Mouse (Mus musculus) neural tube, embryonic 11.5 days (tissue): ENCODE data around the gene Cdr2l. TPM values are rescaled to one million over a fixed set of nuclear protein-coding genes. Genes with fewer than 3 reads are reported as not detected.
A peak's percentile ranks its signal among the peaks of the same experiment; 100 is the strongest.
"Not testable (repeated sequence)": the region's sequence is repeated elsewhere in the genome, so short reads cannot be mapped to it uniquely, and the experiment has no call there.

Experiments used
- ATAC-seq: fragments of 200-750 bp; cut with Nextera tagmentation; 2 replicates; pipeline ENCODE4 v1.8.0; 2017; ENCODE audit warnings: moderate number of reproducible peaks, mild to moderate bottlenecking, moderate TSS enrichment, moderate library complexity; ENCODE audit not compliant: insufficient read depth, low FRiP score, low TSS enrichment
- DNase-seq: peaks from one replicate; pipeline ENCODE4 v3.0.0-alpha.2; 2015; ENCODE audit warnings: low spot score
- H3K27ac ChIP-seq: fragments of 300-500 bp; sonication (generic); 2 replicates; pipeline ENCODE4 v1.5.1; 2014; ENCODE audit warnings: low read depth, mild to moderate bottlenecking, low read length
- H3K27me3 ChIP-seq: fragments of 300-500 bp; sonication (generic); 2 replicates; pipeline ENCODE4 v1.6.1; 2014; ENCODE audit warnings: mild to moderate bottlenecking, low read length, mixed read lengths; ENCODE audit not compliant: control insufficient read depth, insufficient read depth
- H3K36me3 ChIP-seq: fragments of 300-500 bp; sonication (generic); 2 replicates; pipeline ENCODE4 v1.6.1; 2014; ENCODE audit warnings: mild to moderate bottlenecking, low read length, moderate library complexity, mixed read lengths; ENCODE audit not compliant: control insufficient read depth, insufficient read depth
- H3K4me1 ChIP-seq: fragments of 300-500 bp; sonication (generic); 2 replicates; pipeline ENCODE4 v1.6.1; 2014; ENCODE audit warnings: low read length, mixed read lengths; ENCODE audit not compliant: control insufficient read depth, insufficient read depth
- H3K4me2 ChIP-seq: fragments of 300-500 bp; sonication (generic); 2 replicates; pipeline ENCODE4 v1.6.1; 2014; ENCODE audit warnings: low read depth, mild to moderate bottlenecking, moderate library complexity
- H3K4me3 ChIP-seq: fragments of 300-500 bp; sonication (generic); 2 replicates; pipeline ENCODE4 v1.5.1; 2014; ENCODE audit warnings: low read depth, low read length
- H3K9ac ChIP-seq: fragments of 300-500 bp; sonication (generic); 2 replicates; pipeline ENCODE4 v1.6.1; 2014; ENCODE audit warnings: mild to moderate bottlenecking, low read length
- H3K9me3 ChIP-seq: fragments of 300-500 bp; sonication (generic); 2 replicates; pipeline ENCODE4 v1.6.1; 2016; ENCODE audit warnings: low read length; ENCODE audit not compliant: control insufficient read depth
- WGBS: fragments of 180-500 bp; shearing (Covaris S2); extraction: QIAGEN DNeasy Blood & Tissue Kit; methylation state at CpG from one replicate; pipeline ENCODE4 v1.1.7; 2014; 5-methylcytosine and 5-hydroxymethylcytosine counted together
- polyA plus RNA-seq: library from polyadenylated mRNA; unstranded; fragments of >200 nt; fragmentation: Nextera tagmentation; extraction: Ambion mirVana; gene quantifications from 2 replicates; pipeline ENCODE4 v1.2.1, GENCODE M21; 2014

Cdr2l gene
- polyA plus RNA-seq, 1 experiment from 2014 or later: 18.1 TPM

- H3K9ac ChIP-seq, H3K4me3 ChIP-seq, H3K27me3 ChIP-seq, H3K36me3 ChIP-seq, H3K4me2 ChIP-seq, H3K27ac ChIP-seq, DNase-seq, H3K9me3 ChIP-seq, ATAC-seq: not testable (repeated sequence)
- WGBS: 92% methylated on average over 3 of the region's 3 CpGs
- H3K4me1 ChIP-seq: peaks cover 22% of the 10 kb centered on the region
These were observed 5.1 kb downstream of the Cdr2l start for GRCm38 (mm10) chr11:115386859-115387258.

GRCm38 (mm10) chr11:115391358-115391757 lies 9.6 kb downstream of the Cdr2l start:
- WGBS: 88% methylated on average over 7 of the region's 7 CpGs
- Histone ChIP-seq H3K4me3 (no peak overlapping the region), H3K27ac (no peak overlapping the region), H3K4me1 (no peaks in the 10 kb centered on the region), H3K27me3 (no peaks in the 10 kb centered on the region), H3K9ac (no peak overlapping the region), H3K9me3 (no peaks in the 10 kb centered on the region), H3K36me3 (peaks cover 5% of the 10 kb centered on the region; the same call in 1 of the 2 replicates), H3K4me2 (no peak overlapping the region)
- ATAC-seq (no peak), DNase-seq (no peak)

GRCm38 (mm10) chr11:115393721-115394325 lies 12.1 kb downstream of the Cdr2l start:
- Histone ChIP-seq H3K27me3 (no peaks in the 10 kb centered on the region), H3K4me1 (no peaks in the 10 kb centered on the region), H3K4me3 (no peak overlapping the region), H3K27ac (no peak overlapping the region), H3K4me2 (no peak overlapping the region), H3K36me3 (peaks cover 5% of the 10 kb centered on the region; the same call in 1 of the 2 replicates), H3K9ac (no peak overlapping the region; the same call in 1 of the 2 replicates), H3K9me3 (no peaks in the 10 kb centered on the region)
- WGBS: 61% methylated on average over 33 of the region's 34 CpGs
- DNase-seq (no peak), ATAC-seq (no peak)

DNA sequence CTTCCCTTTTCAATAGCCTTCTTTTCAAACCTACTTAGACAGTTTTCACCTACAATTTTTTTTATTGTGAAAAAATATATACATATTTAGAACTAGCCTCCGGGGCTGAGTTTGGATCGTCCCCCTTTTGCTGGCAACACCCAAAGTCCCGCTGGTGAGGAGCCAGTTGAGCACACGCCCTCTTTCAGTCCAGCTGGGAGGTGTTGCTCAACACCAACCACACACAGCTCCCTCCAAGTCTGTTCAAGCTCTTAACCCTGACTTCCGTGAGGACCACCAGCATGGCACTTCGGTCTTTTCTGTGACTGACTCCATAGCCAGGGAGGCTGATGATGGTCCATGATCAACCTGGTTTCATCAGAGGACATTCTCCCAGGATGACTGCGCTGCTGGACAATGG lies 16.4 kb downstream of the Cdr2l start:
- H3K4me2 ChIP-seq: no peak overlapping the region

DNA sequence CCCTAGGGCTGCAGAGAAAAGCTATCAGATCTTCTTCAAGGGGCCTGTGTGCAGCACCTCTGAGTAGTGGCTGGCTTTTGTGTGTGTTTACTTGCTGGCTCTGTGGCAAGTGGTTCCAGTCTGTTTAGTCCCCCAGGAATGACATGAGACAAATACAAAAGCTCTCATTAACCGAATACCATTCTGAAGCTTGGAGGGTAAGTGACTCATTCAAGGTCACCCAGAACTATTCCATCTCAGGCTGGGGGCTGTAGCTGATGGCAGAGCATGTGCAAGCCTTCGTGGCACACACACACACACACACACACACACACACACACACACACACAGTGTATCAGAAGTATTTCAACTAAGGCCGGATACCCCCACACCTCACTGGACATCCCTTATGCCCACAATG lies 18.4 kb downstream of the Cdr2l start:
- H3K4me2 ChIP-seq: no peak overlapping the region
- H3K9ac ChIP-seq: no peak overlapping the region
- H3K4me3 ChIP-seq: no peak overlapping the region
- no peak for DNase-seq
- H3K4me1 ChIP-seq: 0 out of 2 replicates have a peak, but pooled peaks cover 2% of the 10 kb centered on the region
- H3K36me3 ChIP-seq: no peaks in the 10 kb centered on the region
- H3K27ac ChIP-seq: no peak overlapping the region
- no peaks in the 10 kb centered on the region for H3K9me3 ChIP-seq
- no peak for ATAC-seq
- H3K27me3 ChIP-seq: no peaks in the 10 kb centered on the region
- WGBS: 77% methylated on average over 3 of the region's 3 CpGs

More for the DNA sequence above, 16.4 kb downstream of the Cdr2l start:
- no peaks in the 10 kb centered on the region for H3K9me3 ChIP-seq
- DNase-seq: no peak
- H3K27ac ChIP-seq: no peak overlapping the region
- H3K9ac ChIP-seq: no peak overlapping the region
- no peaks in the 10 kb centered on the region for H3K27me3 ChIP-seq
- no peaks in the 10 kb centered on the region for H3K36me3 ChIP-seq
- ATAC-seq: no peak
- 83% methylated on average over 7 of the region's 7 CpGs for WGBS
- no peaks in the 10 kb centered on the region for H3K4me1 ChIP-seq
- H3K4me3 ChIP-seq: no peak overlapping the region

GRCm38 (mm10) chr11:115400630-115401391 lies 19.1 kb downstream of the Cdr2l start:
- H3K4me3 ChIP-seq: no peak overlapping the region
- H3K27ac ChIP-seq: no peak overlapping the region
- no peaks in the 10 kb centered on the region for H3K27me3 ChIP-seq
- ATAC-seq (no peak), DNase-seq (no peak)
- 0 out of 2 replicates have a peak, but pooled peaks cover 2% of the 10 kb centered on the region for H3K4me1 ChIP-seq
- no peak overlapping the region for H3K9ac ChIP-seq
- 52% methylated on average over 11 of the region's 11 CpGs for WGBS
- no peaks in the 10 kb centered on the region for H3K9me3 ChIP-seq
- H3K4me2 ChIP-seq: no peak overlapping the region
- 0 out of 2 replicates have a peak, but pooled peaks cover 2% of the 10 kb centered on the region for H3K36me3 ChIP-seq

GRCm38 (mm10) chr11:115403338-115404124 lies 21.8 kb downstream of the Cdr2l start, which contains the start of gene Mrpl58:
TSS of gene Mrpl58 (plus strand) at chr11:115403752.
- peaks cover 5% of the 10 kb centered on the region; the same call in 1 of the 2 replicates for H3K36me3 ChIP-seq
- 3% methylated on average over 50 of the region's 50 CpGs for WGBS
- DNase-seq (peak; percentile 88), ATAC-seq (peak; percentile 85)
- peak within 1 kb of the TSS; percentile 68 for H3K4me2 ChIP-seq
- peak within 1 kb of the TSS; percentile 88 for H3K9ac ChIP-seq
- H3K4me1 ChIP-seq: 0 out of 2 replicates have a peak, but pooled peaks cover 2% of the 10 kb centered on the region
- H3K27ac ChIP-seq: peak within 1 kb of the TSS; percentile 58
- peak within 1 kb of the TSS; percentile 81 for H3K4me3 ChIP-seq
- H3K27me3 ChIP-seq: no peaks in the 10 kb centered on the region
- H3K9me3 ChIP-seq: no peaks in the 10 kb centered on the region

DNA sequence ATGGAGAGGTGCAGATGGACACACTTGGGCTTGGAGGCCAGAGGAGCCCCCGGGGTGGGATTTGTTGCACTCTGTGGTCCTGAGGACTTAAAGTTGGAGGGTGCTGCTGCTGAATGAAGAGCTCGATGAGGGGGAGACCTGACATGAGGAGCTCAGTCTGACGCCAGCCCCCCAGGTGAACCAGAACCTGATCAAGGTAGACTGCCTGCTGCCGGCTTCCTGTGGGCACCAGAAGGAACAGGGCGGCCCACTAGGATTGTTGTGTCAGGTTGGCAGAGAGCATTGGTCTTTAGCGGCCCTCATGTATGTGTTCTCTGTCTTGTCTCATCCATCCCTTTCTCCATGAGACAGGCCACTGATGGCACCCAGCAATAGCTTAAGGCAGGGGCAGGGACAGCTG lies 24.0 kb downstream of the Cdr2l start:
- H3K4me1 ChIP-seq: peaks cover 4% of the 10 kb centered on the region; the same call in 1 of the 2 replicates
- H3K36me3 ChIP-seq: peaks cover 5% of the 10 kb centered on the region; the same call in 1 of the 2 replicates
- H3K4me3 ChIP-seq: no peak overlapping the region
- no peak overlapping the region for H3K27ac ChIP-seq
- WGBS: 92% methylated on average over 6 of the region's 6 CpGs
- H3K9me3 ChIP-seq: no peaks in the 10 kb centered on the region
- H3K9ac ChIP-seq: no peak overlapping the region
- no peak for ATAC-seq
- no peak overlapping the region for H3K4me2 ChIP-seq
- H3K27me3 ChIP-seq: no peaks in the 10 kb centered on the region
- no peak for DNase-seq
